Mouse (Mus musculus): ENCODE data around the gene Afmid.

GRCm38 (mm10) chr11:117848271-117848984 is 22.7 kb downstream of the Afmid start:
- no peak for TF ChIP-seq POLR2A (IDR thresholded peaks at IDR 0.05; ENCODE audit: low read depth, low read length)
- TF ChIP-seq JUND (conservative IDR thresholded peaks at IDR 0.05; ENCODE audit: low read depth, low read length) = no peak; the same call in 1 of the 2 replicates
- TF ChIP-seq SMC3 (IDR thresholded peaks at IDR 0.05; ENCODE audit: low read depth, low read length) = no peak
- TF ChIP-seq MAX (IDR thresholded peaks at IDR 0.05; ENCODE audit: low read length) = no peak
- TF ChIP-seq EP300 (IDR thresholded peaks at IDR 0.05; ENCODE audit: low read length) = no peak; the same call in 1 of the 2 replicates
- no peak for TF ChIP-seq CTCF (conservative IDR thresholded peaks at IDR 0.05 in 1 of 2, IDR thresholded peaks at IDR 0.05 in 1 of 2; ENCODE audit: low read depth in 2 of 2, low read length in 2 of 2)
- TF ChIP-seq MEF2A (IDR thresholded peaks at IDR 0.05; ENCODE audit: borderline replicate concordance, low read depth, low read length) = no peak
- peak; percentile 35; the same call in 1 of the 2 replicates for TF ChIP-seq TBP (conservative IDR thresholded peaks at IDR 0.05; ENCODE audit: low read depth, low read length)
- no peak for TF ChIP-seq MAFK (IDR thresholded peaks at IDR 0.05; ENCODE audit: insufficient replicate concordance, low read length)
- no peak for TF ChIP-seq E2F4 (IDR thresholded peaks at IDR 0.05; ENCODE audit: insufficient replicate concordance, low read depth, low read length)
- no peak for TF ChIP-seq NRF1 (IDR thresholded peaks at IDR 0.05; ENCODE audit: low read depth, low read length)
- TF ChIP-seq TCF12 (IDR thresholded peaks at IDR 0.05; ENCODE audit: low read depth, low read length) = no peak
